Mouse (Mus musculus) Muller cell, postnatal 12 days (primary cell): ENCODE measurements around the gene Macrod1.
A peak's percentile ranks its signal among the peaks of the same experiment; 100 is the strongest.

Experiments used
- DNase-seq: peaks from one replicate; pipeline ENCODE4 v3.0.0-alpha.2; 2015; ENCODE audit errors: inconsistent ontology term

Macrod1 gene

DNA sequence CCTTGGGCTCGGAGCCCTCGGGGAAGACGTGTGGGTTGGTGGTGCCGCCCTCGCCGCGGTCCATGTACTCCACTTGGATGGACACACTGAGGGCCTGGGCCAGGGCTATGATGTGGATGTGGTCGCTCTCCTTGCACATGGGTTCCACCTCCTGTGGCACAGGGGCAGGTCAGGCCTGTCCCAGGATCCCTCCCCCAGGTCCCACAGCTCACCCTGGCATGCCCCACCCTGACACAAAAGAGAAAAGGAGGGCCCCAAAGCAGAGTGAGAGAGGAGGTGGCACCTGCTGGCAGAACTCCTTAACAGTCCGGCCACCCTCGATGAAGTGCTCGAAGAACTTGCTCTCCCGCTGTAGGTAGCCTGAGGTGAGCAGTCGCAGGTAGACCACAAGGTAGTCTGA lies 142.5 kb downstream of the Macrod1 start:
- DNase-seq, result no peak

DNA sequence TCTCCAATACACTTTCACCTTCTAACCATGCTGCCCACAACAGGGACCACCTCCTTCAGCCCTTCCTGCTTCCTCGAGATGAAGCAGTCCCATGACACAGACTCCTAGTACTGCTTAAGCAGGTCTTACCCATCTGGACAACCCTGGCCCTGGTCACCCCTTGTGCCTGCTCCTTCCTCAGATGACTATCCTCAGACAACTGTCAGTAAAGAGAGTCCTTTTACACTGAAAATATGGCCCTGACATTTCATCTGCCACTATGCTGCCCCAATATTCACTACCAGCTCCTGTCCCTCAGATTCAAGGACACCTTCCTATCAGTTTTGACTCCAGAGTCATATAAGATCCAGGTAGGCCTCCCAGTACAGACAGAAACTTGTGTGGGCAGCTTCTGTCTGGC lies 143.8 kb downstream of the Macrod1 start:
- no peak for DNase-seq

DNA sequence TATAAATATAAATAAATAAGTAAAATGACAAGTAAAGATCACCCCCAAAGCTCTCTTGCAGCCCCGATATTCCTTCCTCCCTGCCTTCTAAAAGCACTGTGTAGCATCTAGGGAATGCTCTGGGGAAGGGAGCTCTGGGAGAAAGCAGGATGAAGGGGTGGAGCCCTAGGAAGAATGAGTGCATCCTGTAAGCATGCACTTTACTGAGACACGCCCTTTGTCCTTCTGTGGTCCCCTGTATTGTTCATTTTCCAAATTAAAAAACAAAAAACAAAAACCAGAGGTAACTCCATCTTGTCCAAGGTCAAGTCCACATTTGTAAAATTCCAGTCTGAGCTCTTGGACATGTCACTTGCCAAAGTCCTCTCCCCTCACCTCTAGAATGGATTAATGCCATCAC lies 148.3 kb downstream of the Macrod1 start:
- peak; percentile 20 for DNase-seq

DNA sequence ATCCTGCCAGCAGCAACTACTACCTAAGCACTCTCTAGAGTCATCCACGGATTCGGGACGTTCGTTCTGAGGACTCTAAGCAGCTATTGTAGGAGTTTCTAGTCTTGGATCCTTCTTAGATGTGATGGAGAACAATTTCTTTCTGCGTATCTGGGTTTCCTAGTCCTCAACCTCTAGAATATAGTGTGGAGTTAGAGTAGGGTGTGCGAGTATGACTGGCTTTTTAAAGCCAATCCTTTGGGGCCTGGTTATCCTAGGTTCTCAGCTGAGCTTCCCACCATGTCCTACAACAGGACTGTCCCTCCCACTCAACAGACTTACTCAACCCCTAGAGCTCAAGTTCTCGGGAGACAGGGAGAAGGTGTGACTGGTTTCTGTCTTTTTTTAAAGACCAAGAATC lies 148.7 kb downstream of the Macrod1 start:
- no peak for DNase-seq

DNA sequence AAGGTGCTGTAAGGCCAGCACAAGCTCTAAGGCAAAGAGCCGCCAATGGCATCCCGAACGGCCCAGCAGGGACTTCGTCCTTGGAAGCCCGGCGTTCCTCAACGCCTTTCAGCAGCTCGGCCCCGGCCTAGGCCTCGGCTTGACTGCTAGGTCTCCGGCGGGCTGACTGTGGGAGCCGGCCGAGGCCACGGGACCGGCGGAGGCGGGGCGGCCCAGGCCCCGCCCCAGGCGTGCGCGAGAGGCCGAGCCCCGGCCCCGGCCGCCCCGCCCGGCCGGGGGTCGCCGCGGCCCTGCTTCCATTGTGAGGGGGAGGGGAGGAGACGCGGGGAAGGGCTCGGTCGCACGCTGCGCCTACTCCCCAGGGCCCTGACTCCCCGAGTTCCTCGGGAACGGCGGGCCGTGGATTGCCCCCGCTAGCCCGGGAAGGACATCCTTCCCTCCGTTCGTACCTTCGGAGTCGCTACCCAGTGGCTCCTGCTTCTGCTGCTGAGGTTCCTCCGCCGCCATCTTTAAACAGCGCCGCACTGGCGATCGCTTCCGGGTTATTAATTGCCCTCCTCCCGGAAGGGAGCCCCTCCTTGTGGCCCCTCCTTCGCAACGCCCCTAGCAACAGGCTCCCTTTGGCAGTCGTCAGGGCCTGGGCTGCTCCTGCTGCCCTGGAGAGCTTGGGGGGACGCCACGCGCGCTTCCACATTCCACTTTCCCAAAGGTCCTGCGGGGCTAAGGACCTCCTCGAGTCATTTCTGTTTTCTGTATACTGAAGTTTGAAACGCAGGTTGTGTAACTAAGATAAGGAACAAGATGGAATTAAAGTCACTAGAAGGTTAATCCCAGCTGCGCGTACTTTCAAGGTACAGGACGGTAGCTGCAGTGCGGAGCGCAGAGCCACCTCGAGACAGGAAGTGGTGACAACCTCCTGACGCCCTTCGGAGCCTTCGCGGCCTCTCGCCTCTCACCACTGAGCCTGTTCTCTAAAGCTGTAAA lies 149.4 kb downstream of the Macrod1 start, which contains the start of gene Otub1:
Gene Otub1 (minus strand): TSS at position 564 of the 984 bp plus-strand sequence.
- peak; percentile 96 for DNase-seq

DNA sequence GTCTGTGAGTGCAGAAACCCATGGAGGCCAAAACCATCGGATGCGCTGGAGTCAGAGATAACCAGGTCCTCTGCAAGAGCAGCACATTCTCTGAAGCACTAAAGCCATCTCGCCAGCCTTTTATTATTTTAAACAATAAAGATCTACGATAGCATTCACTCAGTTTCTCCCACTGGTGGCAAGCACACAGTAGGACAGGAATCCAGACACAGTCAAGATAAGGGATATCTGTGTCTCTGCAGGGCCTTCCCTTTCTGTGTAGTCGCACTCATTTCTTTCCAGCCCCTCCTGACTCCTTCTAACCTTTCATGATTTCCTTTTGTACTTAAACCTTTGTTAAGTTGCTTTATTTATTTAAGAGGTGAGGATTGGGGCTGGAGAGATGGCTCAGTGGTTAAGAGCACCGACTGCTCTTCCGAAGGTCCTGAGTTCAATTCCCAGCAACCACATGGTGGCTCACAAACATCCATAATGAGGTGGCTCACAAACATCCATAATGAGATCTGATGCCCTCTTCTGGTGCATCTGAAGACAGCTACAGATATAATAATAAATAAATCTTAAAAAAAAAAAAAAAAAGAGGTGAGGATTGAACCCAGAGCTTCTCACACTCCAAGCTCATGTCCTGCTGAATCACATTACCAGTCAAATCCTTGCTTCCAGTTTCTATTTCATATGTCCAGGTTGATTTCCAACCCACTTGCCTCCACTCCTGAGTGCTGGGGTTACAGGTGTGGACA lies 153.5 kb downstream of the Macrod1 start:
- no peak for DNase-seq

DNA sequence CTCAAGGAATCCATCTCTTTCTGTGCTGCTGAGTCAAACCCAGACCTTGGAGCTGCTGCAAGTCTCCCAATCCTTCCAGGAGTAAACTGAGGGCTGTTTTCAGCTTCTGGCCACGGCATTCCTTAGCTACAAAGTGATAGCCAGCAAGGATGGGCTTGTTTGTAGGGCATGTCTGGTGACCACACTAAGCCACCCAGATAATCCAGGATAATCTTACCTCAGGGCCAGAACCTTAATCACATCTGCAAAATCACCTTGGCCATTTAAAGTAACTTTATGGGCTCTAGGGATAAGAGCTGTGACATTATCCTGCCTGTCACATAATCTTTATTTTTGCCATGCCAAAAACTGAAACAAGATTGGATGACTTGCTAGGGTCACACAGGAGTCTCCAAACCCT lies 155.6 kb downstream of the Macrod1 start:
- DNase-seq, result no peak

DNA sequence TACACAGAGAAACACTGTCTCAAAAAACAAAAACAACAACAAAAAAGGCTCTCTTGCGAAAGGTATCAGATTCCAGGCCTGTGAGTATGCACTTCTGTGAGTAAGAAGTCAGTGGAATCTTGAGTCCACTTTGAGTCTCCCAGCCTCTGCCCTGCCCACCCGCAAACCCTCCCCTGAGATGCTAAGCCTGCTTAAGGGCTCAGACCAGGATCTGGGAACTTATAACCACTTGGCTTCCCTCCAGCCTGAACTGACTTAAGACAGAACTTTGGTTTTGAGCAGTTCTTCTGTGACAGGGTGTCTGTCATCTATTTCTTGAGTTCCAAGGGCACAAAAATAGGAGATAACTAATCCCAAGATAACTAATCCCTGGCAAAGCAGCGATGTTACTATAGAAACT lies 156.4 kb downstream of the Macrod1 start:
- no peak for DNase-seq

DNA sequence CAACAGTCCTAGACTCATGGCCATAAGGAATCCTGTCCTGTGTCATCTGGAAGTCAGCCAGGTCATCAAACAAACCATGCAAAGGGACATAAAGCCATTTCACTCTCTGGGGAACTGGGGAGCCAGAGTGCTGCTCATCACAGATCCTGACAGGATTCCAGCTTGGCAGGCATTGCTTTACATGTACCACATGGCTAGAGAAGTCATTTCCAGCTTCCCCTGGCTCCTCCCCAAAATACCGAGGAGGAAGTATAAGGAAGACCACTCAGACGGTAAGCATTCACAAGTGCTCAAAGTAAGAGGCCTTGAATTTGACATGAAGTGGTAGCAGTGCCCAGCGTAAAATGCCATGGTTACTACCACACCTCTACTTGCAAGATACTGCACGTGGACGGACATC lies 157.9 kb downstream of the Macrod1 start:
- no peak for DNase-seq

DNA sequence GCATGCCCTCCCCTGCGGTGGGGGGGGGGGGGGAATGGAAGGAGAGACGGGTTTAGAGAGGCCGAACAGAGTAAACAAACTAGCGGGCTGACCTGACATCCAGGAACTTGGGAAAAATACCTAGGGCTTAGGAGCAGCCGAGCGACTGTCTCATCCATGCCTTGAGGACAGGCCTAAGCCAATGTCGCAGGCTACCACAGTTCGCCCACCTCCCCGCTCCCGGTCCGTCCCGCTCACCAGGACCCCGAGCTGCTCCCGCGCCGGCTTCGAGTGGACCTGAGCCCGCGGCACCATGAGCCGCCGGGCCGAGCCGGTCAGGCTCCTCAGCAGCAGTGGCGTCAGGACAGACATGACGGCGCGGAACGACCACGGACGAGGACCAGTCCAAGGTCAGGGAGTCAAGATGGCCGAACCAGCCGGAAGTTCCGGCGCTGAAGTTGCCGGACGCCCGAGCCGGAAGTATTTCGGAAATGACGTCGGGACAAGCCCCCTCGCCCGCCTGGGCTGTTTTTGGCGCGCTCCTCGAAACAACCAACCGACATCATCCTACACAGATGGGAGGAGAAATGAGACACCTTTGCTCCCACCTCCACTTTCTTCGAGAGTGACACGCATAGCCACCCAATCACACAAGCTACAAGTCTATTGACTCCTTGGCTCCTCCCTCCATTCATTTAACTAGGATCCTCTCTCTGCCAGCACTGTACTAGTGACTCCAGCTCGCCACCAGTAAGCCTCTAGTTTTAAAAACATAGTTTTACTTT lies 160.7 kb downstream of the Macrod1 start, which contains the start of gene Cox8a:
Gene Cox8a (minus strand): TSS at position 455 of the 764 bp plus-strand sequence.
- DNase-seq, result peak; percentile 98

DNA sequence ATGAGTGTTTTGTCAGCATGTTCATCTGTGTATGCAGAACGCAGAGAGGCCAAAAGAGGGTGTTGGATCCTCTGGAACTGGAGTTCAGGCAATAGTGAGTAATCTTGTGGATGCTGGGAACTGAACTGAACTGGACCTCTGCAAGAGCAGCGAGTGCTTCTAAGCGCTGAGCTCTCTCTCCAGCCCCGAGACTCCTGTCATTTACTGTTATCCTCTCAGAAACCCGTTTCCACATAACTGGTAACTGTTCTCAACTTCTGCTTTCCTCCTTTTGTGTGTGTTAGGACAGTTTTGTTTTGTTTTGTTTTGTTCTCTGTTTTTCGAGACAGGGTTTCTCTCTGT lies 161.3 kb downstream of the Macrod1 start:
- DNase-seq, result no peak

DNA sequence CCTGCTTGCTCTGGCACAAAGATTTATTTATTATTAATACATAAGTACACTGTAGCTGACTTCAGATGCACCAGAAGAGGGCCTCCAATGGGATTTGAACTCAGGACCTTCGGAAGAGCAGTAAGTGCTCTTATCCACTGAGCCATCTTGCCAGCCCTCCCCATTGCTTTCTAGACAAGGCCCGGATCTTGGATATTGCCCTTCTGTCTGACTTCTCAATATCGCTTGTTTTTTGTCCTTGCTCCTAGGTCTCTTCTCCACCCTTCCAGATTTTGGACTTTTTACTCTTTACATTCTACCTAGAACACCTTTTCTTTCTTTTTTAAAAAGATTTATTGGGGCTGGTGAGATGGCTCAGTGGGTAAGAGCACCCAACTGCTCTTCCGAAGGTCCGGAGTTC lies 162.1 kb downstream of the Macrod1 start:
- DNase-seq, result no peak

DNA sequence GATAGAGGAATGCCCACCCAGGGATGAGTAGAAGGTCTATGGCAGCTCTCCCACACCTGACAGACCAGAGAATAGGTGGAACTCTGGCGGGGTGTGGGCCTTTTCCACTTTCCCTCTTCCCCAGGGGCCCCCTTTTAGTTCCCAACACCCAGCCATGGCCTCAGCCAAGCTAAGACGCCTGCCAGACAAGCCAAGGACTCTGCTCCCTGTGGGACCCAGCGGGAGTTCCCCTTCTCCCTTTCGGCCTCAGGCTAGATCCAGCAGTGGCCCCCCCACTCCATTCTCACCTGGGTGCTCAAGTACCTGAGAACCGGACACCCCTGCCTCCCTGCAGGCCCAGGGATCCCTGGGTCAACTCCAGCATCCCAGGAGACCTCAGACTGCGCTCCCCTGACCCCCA lies 165.6 kb downstream of the Macrod1 start:
- DNase-seq, result no peak

DNA sequence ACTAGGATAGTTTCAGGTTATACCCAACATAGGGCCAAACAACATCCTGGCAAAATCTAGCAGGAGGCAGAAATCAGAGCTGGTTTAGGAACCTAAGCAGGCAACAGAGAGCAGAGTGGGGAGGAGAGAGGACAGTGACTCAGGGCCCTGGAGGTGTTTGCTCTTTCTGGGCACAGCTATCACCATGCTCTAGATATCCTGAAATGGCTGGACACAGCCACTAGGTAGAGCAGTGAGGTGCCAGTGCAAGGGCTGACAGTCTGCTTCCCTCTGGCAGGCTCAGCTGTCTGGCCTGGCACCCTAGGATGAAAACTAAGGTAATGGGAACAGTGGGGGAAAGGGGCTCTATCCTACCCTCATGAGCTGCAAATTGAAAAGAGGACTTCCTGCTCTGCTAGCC lies 166.9 kb downstream of the Macrod1 start:
- DNase-seq, result no peak

DNA sequence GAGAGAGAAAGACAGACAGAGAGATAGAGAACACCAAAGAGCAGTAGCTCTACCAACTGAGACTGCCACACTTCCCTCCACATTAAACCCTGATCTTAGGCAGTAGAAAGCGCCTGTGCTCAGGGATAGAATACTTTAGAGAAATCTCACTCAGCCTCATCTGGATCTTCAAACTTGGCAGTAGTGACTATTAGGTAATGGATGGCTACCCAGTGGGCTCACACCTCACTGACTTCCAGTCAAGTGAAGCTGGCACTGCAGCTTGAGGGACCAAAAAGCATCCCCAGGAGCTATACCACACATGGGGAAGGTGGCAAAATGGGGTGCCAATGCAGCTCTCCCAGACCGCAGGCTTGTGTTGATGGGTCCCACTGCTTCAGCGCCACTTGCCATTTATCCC lies 167.6 kb downstream of the Macrod1 start:
- DNase-seq, result no peak

DNA sequence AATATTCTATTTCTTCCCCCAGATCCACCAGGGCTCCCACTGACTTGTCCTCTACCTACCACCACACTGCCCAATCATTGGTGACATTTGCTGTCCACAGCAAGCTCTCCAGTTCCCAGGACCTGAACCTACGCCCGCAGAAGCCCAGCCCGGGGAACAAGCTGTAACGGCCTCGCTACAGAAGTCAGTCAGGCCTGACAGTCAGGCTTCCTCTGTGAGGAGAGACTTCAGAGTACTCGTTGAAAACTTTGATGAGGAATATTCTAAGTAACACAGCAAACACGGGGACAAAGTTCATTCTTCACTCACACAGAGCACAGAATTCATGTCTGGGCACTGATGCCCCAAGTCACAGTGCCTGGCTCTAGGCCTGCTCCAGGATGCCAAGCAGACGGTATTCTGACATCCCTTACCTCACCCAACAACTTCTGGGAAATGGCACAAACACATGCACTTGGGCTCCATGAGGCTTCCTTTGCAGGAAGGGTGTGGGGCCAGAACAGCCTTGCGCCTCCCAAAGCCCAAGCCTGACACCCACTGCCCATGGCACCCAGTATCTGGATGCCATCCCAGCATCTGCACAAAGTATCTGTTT lies 168.6 kb downstream of the Macrod1 start:
- DNase-seq, result no peak

DNA sequence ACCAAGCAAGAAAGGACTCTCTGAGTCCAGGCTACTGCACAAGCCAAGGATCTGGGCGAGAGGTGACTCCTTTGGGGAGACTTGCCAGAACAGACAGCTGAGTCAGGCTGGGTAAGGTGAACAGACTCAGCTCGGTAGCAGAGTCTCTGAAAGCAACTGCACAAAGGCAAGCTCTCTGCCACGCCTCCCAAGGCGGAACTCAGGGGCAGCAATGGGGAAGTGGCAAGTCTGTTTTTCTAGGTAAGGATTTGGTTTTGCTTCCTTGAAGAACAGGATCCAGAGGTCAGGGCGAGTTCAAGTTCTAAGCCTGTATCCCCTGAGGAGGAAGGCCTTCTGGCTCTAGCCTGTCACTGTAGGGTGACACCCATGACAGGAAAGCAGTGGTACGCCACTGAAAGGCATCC lies 169.9 kb downstream of the Macrod1 start:
- DNase-seq, result no peak

DNA sequence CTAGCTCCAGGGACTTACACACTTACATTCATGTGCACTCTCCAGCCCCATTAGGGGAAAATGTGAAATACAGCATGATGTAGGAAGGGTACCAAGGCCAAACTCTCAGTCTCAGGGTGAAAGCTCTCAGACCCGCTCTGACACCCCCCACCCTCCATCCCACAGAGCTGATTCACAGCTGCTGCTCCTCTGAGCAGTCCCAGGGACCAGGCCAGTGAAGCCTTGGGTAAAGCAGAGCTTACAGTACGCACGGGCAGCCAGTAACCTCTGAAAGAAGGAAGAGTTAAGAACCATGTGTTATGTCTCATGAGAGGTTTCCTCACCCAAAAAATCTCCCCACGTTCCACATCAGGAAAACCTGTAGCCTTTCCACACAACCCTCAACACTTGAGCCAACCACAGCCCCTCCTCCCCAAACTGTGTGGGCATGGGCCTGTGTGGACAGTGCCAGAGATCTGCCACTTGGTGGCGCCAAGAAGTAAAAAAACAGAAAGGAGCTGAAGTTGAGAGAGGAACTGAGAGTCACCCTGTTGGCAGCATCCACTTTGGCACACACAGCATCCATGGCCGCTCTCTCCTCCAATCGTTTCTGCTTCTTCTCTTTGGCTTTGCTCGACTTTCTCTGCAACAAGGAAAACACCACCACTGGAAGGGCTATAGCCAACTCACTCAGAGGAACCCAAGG lies 178.1 kb downstream of the Macrod1 start:
- peak; percentile 76 for DNase-seq

DNA sequence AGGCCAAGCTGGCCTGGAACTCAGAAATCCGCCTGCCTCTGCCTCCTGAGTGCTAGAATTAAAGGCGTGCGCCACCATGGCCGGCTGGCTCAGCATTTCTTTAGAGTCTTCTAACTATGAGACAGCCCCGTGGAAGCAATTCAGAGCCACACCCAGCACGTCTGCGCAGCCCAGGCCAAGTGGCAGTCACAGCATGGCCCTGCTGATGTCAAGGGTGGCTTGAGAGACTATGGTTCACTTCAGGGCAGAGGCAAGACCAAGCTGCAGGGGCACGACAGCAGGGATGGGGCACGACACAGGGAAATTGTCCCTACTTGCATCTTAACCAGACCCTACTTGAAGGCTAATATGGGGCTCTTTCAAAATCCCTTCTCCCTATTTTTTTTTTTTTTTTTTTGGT lies 178.9 kb downstream of the Macrod1 start:
- DNase-seq, result no peak

DNA sequence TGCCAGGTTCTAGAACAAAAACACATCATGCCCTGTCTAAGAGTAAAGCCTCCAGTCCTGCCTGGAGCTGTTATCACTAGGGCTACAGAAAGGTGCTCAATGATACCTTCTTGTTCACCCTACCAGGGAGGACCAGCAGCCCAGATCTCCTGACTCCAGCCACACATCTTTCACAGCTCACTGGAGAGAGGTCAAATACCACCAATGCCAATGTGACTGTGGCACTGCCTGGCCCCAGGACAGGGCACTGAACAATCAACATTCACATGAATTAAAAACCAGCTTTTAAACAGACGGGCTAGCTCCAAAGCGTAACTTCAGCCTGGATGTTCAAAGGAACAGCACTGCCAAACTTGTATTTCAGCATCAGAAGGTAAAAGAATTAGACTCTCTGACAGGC lies 179.4 kb downstream of the Macrod1 start:
- no peak for DNase-seq

DNA sequence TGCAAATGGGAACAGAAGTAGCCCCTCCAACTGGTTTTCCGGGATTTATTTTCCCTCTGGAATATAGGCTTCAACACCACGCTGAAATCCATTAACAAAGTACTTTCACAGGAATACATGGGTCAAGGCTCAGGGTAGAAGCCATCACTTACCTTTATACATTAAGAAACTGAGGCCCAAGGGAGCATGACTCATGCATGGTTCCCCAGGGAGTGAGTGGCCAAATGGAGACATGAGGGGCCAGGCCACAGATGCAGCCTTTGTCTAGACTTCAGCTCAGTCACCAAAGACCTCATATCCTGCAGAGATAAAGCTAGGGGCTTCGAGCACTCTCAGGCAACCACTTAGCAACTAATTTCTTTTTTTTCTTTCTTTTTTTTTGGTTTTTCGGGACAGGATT lies 180.1 kb downstream of the Macrod1 start:
- DNase-seq, result no peak
